Mouse (Mus musculus) liver, embryonic 15.5 days (tissue): ENCODE measurements around the gene Olfr16. TPM values are rescaled to one million over a fixed set of nuclear protein-coding genes. Genes with fewer than 3 reads are reported as not detected.

Experiments used
- polyA plus RNA-seq: library from polyadenylated mRNA; unstranded; fragments of >200 nt; fragmentation: Nextera tagmentation; extraction: Ambion mirVana; gene quantifications from 2 replicates; pipeline ENCODE4 v1.2.1, GENCODE M21; 2015

Olfr16 gene
- polyA plus RNA-seq, 1 experiment from 2014 or later = not detected

Other genes with a start within 250 kb of the Olfr16 start
- 103 and 120 TPM in 2 replicates for gene Apcs, start 55.4 kb upstream of the Olfr16 start, polyA plus RNA-seq
- not detected in 2 replicates for gene Olfr1408, start 187.0 kb downstream of the Olfr16 start, polyA plus RNA-seq
- gene Olfr1406, start 240.2 kb downstream of the Olfr16 start, polyA plus RNA-seq = not detected in 2 replicates
- not detected in 2 replicates for gene Olfr218, start 247.4 kb downstream of the Olfr16 start, polyA plus RNA-seq